Mouse (Mus musculus): ENCODE results near the gene Btbd9.

DNA sequence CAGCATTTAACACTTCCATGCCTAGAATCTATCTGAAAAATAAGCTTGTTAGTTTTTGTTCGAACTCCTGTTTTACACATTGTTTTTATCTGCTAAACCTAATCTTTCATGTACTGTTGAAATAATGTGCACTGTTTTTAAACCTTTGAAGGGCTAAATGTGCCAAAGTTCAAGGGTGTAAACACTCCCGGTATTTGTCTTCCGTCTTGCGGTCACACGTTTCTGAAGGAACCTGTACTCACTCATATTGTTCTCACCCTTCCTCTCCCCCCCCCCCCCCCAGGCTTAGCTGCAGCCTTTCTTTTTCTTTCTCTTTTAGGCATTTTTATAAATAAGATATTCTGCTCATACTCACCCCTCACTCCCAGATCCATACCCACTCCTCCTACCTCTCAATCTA is 212.9 kb downstream of the Btbd9 start:
- TF ChIP-seq CTCF (IDR thresholded peaks at IDR 0.05) (no peak), EP300 (IDR thresholded peaks at IDR 0.05) (peak; percentile 57)
